ENCODE assay signal across 23 mouse cellular contexts in the genomic region with DNA sequence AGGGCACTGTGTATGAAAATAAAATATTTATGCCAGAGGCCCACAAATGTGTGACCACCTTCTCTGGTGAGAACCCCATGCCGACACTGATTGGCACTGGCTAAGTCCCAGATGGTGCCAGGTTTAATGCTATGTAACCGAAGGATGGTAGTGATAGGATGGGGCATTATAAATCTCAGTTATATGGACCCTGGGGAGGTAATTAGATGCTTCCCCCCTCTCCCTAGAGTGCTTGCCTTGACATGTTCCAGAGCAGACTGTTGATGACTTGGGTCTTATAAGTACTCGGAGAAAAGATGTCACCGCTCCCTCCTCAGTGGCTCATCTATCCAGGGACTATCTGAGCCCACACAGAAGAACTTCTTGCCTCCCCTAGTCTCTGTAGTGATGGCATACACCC.
"Had no signal": no experiment of that assay in that cellular context is flagged by ENCODE, and none has a peak within 500 bp of the region (broad histone marks: within the 10 kb centered on the region; RNA-seq: fewer than 3 reads in every experiment).

No protein-coding gene starts in this region.

- H3K9me3 ChIP-seq: heart, embryonic 10.5 days; heart, embryonic 12.5 days; hindbrain, embryonic 13.5 days; hindbrain, embryonic 15.5 days; intestine, embryonic 15.5 days; limb, embryonic 13.5 days; limb, embryonic 15.5 days; liver, embryonic 12.5 days had no signal

- H3K4me3 ChIP-seq: heart, embryonic 10.5 days; heart, embryonic 12.5 days; hindbrain, embryonic 13.5 days; hindbrain, embryonic 15.5 days; intestine, embryonic 15.5 days; layer of hippocampus, adult 2 months; limb, embryonic 13.5 days; limb, embryonic 15.5 days; liver, embryonic 12.5 days had no signal

- H3K4me1 ChIP-seq: heart, embryonic 10.5 days; heart, embryonic 12.5 days; hindbrain, embryonic 13.5 days; hindbrain, embryonic 15.5 days; intestine, embryonic 15.5 days; limb, embryonic 13.5 days; limb, embryonic 15.5 days; liver, embryonic 12.5 days had no signal

- H3K36me3 ChIP-seq: heart, embryonic 10.5 days; heart, embryonic 12.5 days; hindbrain, embryonic 13.5 days; hindbrain, embryonic 15.5 days; intestine, embryonic 15.5 days; limb, embryonic 13.5 days; limb, embryonic 15.5 days; liver, embryonic 12.5 days had no signal

- H3K27me3 ChIP-seq: heart, embryonic 12.5 days; hindbrain, embryonic 13.5 days; hindbrain, embryonic 15.5 days; intestine, embryonic 15.5 days; limb, embryonic 13.5 days; limb, embryonic 15.5 days; liver, embryonic 12.5 days had no signal

- H3K4me2 ChIP-seq: heart, embryonic 12.5 days; hindbrain, embryonic 13.5 days; hindbrain, embryonic 15.5 days; intestine, embryonic 15.5 days; limb, embryonic 13.5 days; limb, embryonic 15.5 days; liver, embryonic 12.5 days had no signal

- H3K27ac ChIP-seq: heart, embryonic 10.5 days; hindbrain, embryonic 13.5 days; hindbrain, embryonic 15.5 days; intestine, embryonic 15.5 days; layer of hippocampus, adult 2 months; limb, embryonic 13.5 days; limb, embryonic 15.5 days; liver, embryonic 12.5 days had no signal

- DNase-seq: gastrocnemius, postnatal 14 days; gastrocnemius, postnatal 36 days; heart, adult 18-20 months; heart, postnatal 10 days; kidney, adult 18-20 months; kidney, adult 8-10 months; kidney, postnatal 10 days; kidney, postnatal 25 days; kidney, postnatal 4 days; layer of hippocampus, adult 9-11 months; layer of hippocampus, postnatal 36 days; left cerebral cortex, postnatal 4 days had no signal

- ATAC-seq: inflammation-experienced regulatory T-cells, adult 6 months; intestine, embryonic 15.5 days; intestine, postnatal 0 days; liver, embryonic 12.5 days had no signal

- H3K9ac ChIP-seq: heart, embryonic 12.5 days; hindbrain, embryonic 13.5 days; hindbrain, embryonic 15.5 days; intestine, embryonic 15.5 days; limb, embryonic 13.5 days; limb, embryonic 15.5 days; liver, embryonic 12.5 days had no signal
